Mouse (Mus musculus): Measurements from ENCODE around the gene Dgkh.

DNA sequence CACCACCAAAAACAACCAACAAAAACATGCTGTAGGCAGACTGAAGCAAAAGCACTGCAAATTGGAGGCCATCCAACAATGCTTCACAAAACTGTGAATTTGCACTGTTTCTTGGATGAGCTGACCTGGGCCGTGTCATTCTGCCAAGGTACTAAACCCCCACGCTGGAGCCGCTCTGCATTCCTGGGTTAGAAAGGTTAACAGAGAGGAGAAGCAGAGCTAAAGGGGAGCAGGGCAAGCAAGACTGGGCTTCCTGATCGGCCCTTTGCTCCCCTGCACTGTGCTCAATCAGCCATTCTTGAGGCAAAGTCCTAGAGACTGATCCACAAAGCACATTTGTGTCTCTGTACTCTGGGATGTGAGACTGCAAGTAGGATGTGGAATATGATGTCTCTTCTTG is 170.5 kb downstream of the Dgkh start:
- no peak for TF ChIP-seq CTCF (IDR thresholded peaks at IDR 0.05; ENCODE audit: insufficient read depth, low read length)
- no peak for TF ChIP-seq POLR2A (IDR thresholded peaks at IDR 0.05; ENCODE audit: borderline replicate concordance, extremely low read depth, low read depth, low read length)

Data from lung, adult 2 months (tissue).